Mouse (Mus musculus) urinary bladder, adult 18-20 months (tissue): Measurements from ENCODE around the gene Tanc2.

Experiments
- DNase-seq, 2 experiments: peaks; one replicate each; pipeline ENCODE4 v3.0.0; 2022; ENCODE audit warnings: low spot score in 2 of 2, mixed read lengths in 2 of 2

The Tanc2 gene

GRCm38 (mm10) chr11:105953402-105953801, 363.6 kb downstream of the Tanc2 start:
- DNase-seq: peak in 1 of 2 experiments; percentile 64

- no peak for DNase-seq
These were observed 366.1 kb downstream of the Tanc2 start for GRCm38 (mm10) chr11:105955815-105956430.

- DNase-seq: no peak
These were observed 367.7 kb downstream of the Tanc2 start for GRCm38 (mm10) chr11:105957501-105957900.

GRCm38 (mm10) chr11:105958566-105958965, 368.8 kb downstream of the Tanc2 start:
- no peak for DNase-seq

- no peak for DNase-seq
These were observed 369.6 kb downstream of the Tanc2 start for GRCm38 (mm10) chr11:105959355-105959754.

GRCm38 (mm10) chr11:105964691-105965090, 374.9 kb downstream of the Tanc2 start:
- no peak for DNase-seq

GRCm38 (mm10) chr11:105966288-105966687, 376.5 kb downstream of the Tanc2 start:
- DNase-seq: no peak

- peak in 1 of 2 experiments; percentile 28 for DNase-seq
These were observed 378.2 kb downstream of the Tanc2 start, which contains the start of gene Ace for GRCm38 (mm10) chr11:105967741-105968574. Ace (plus strand) TSS chr11:105967945.

GRCm38 (mm10) chr11:105968948-105969347, 379.2 kb downstream of the Tanc2 start:
- DNase-seq: no peak

GRCm38 (mm10) chr11:105969516-105969915, 379.7 kb downstream of the Tanc2 start:
- peak; percentile 58 to 65 for DNase-seq

GRCm38 (mm10) chr11:105974593-105974992, 384.8 kb downstream of the Tanc2 start:
- no peak for DNase-seq

- no peak for DNase-seq
These were observed 385.3 kb downstream of the Tanc2 start for GRCm38 (mm10) chr11:105975050-105975449.

GRCm38 (mm10) chr11:105975636-105976035, 385.9 kb downstream of the Tanc2 start:
- no peak for DNase-seq

GRCm38 (mm10) chr11:105978232-105978631, 388.4 kb downstream of the Tanc2 start:
- DNase-seq: no peak

- DNase-seq: no peak
These were observed 388.8 kb downstream of the Tanc2 start for GRCm38 (mm10) chr11:105978634-105979033.
